Mouse (Mus musculus) mouse embryonic stem cell (cell line): ENCODE results near the gene Tnfrsf26.
"Not testable (repeated sequence)": the region's sequence is repeated elsewhere in the genome, so short reads cannot be mapped to it uniquely, and the experiment has no call there.

Experiments used
- in situ Hi-C, 2 experiments: fragments of 300-500 bp; cut with MboI; formaldehyde crosslinking; loops; 1 replicate in 1 of 2; 3 replicates in 1 of 2; pipeline ENCODE4 v1.14.3; 2019 to 2020; ENCODE audit warnings: low sequenced_read_pairs in 2 of 2, low pct_unique_long_range_greater_than_20kb in 1 of 2, mixed read lengths in 1 of 2; ENCODE audit not compliant: unreplicated experiment in 1 of 2

The Tnfrsf26 gene

DNA sequence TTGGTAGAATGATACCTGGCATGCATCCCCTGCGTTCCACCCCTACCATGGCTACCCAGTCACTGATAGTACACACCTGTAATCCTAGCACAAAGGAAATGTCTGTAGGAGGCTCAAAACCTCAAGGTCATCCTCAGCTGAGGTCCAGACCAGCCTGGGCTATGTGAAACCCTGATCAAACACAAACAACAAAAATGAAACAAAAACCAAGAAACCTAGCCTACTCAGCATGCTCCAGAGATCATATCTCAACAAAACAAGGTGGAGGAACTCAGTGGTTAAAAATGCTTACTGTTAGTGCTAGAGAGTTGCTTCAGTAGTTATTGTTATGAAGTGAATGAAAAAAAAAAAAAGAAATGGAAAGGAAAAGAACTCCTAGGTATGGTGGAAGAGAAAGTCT, at the start of gene Tnfrsf26:
Tnfrsf26 (minus strand) TSS at position 183 of the 400 bp plus-strand sequence.
- in situ Hi-C loops: no loop called here

DNA sequence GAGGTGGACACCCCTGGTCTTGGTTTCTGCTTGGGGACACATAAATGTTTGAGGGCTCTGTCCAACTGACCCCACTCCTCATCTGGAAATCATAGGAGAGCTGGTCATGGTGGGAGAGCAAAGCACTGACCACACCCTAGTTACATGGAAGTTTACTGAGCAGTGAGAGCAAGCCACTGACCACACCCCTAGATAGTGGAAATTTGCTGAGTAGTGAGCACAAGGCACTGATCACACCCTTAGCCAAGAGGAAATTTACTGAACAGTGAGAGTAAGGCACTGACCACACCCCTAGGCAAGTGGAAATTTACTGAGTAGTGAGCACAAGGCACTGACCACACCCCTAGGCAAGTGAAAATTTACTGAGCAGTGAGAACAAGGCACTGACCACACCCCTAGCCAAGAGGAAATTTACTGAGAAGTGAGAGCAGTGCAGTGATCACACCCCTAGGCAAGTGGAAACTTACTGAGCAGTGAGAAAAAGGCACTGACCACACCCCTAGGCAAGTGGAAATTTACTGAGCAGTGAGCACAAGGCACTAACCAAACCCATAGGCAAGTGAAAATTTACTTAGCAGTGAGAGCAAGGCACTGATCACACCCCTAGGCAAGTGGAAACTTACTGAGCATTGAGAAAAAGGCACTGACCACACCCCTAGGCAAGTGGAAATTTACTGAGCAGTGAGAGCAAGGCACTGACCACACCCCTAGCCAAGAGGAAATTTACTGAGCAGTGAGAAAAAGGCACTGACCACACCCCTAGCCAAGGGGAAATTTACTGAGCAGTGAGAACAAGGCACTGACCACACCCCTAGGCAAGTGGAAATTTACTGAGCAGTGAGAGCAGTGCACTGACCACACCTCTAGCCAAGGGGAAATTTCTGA, 38.1 kb upstream of the Tnfrsf26 start:
- in situ Hi-C loops: no loop called here

DNA sequence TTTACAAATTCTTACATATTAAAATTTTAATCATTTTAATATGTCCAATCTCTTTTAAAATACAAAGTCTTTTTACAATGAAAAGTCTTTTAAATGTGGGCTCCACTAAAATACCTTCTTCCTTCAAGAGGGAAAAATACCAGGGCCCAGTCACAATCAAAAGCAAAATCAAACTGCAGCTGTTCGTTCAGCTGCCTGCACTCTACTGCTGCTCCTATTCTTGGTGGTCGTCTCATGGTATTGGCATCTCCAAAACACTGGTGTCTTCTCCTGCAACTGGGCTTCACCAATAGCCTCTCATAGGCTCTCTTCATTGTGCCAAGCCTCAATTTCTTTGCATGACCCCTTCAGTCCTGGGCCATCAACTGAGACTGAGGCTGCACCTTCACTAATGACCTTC, 34.9 kb upstream of the Tnfrsf26 start:
- in situ Hi-C loops: no loop called here

DNA sequence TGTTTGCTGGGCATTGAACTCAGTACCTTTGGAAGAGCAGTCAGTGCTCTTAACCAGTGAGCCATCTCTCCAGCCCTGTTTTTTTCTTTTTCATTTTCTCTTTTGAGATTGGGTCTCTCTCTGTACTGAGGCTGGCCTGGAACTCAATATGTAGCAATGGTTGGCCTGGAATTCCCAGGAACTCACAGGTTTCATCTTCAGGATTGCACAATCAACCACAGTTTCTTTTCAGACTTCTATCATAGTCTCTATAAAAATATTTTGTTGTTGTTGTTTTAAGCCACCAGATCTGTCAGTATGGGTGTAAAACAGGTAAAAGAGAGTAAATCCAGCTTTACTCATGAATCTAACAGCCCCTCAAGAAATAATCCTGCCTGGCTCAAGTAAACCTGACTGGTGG, 32.3 kb upstream of the Tnfrsf26 start:
- in situ Hi-C loops: no loop called here

DNA sequence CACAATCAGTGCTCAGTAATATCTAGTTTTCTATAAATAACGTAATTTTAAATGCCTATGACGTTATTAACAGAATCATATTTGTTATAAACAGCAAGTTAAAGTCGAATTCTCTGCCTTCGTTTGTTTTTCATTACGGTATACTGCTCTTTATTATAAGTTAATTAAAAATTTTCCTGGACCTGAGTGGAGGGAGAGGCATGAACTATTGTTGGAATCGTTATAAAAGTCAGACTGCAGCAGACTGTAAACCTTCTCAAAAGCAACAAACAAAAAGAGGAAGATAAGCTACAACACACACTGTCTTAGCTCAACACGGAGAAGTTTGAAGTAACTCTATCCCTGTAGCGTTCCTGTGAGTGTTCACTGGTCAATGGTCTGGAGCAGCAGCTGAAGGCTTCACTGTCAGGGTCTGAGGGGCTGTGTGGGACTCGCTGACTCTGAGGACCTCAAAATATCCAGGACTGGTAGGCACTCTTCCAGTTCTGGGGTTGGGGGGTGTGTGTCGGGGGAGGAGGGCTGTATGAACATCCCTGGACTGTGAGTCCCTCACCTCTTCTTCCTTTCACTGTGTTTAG, 21.3 kb upstream of the Tnfrsf26 start:
- in situ Hi-C loops: not testable (repeated sequence)

DNA sequence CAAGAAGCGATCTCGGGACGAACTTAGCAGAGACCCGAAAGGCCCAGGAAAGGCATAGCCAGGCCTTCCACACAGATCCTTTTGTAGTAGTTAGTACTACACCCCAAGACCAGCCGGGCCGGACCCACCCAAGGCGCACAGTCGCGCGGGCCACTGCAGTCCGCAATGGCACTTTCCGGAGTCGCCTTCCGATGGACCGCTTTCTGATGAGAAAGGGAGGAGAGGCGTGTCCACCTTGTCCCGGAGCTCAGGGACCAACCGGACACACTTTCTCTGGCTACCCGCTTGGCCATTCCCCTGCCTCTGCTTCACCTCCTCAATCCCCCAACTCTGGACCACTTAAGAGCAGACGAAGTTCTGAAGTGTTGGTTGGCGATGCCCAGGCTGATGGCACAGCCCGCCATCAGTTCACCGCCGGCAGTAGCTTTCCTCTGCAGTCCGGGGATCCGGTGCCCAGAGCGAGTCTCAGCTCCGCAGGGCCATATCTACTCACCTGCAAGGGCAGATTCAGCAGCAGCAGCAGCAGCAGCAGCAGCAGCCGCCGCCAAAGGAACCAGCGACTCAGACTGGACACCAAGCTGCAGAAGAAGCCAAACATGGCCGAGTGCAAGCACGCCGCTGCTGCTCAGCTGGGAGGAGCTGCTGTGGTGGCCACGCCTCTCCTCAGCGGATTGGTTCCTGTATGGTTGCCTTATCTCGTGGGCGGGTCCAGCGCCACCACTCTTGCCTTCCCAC, 20.7 kb upstream of the Tnfrsf26 start, which contains the start of gene Tnfrsf22:
Tnfrsf22 (minus strand) TSS at position 628 of the 735 bp plus-strand sequence.
- in situ Hi-C loops: no loop called here

DNA sequence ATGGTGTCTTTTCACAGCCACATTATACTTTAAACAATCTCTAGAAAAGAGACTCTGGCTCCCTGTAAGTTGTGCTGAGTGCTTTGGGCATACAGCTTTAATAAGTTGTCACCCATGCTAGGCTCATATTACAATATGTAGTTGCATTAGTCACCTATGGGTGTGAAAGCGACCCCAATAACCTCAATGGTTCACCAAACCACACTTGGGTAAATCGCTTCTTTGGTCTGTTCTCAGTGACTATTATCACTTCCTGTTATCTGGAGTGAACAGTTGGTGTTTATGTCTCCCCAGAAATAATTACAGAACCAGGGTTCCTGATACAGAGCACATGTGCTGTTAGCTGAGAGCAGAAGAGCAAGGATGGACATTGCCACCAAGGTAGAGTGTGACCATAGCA, 15.4 kb upstream of the Tnfrsf26 start:
- in situ Hi-C loops: not testable (repeated sequence)

DNA sequence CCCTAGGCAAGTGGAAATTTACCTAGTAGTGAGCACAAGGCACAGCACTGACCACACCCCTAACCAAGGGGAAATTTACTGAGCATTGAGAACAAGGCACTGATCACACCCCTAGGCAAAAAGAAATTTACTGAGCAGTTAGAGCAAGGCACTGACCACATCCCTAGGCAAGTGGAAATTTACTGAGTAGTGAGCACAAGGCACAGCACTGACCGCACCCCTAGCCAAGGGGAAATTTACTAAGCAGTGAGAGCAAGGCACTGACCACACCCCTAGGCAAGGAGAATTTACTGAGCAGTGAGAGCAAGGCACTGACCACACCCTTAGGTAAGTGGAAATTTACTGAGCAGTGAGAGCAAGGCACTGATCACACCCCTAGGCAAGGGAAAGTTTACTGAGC, 8.2 kb upstream of the Tnfrsf26 start:
- in situ Hi-C loops: no loop called here

DNA sequence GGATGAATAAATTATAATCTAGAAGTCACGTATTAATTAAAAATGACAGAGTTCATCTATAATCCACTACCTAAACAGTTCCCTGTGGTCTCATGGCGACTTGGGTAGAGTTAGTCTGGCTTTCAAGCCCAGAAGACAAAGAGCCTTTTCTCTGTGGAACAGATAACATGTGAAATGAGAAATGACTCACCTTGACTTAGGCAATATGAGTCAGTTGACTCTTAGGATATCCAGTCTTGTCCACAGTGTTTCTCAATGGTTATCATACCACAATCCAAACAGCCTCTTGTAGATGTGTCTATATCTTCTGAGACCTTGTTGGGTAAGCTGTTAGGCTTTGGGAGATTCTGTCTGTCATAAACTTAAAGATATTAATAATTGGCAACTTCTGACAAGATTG, 3.0 kb upstream of the Tnfrsf26 start:
- in situ Hi-C loops: no loop called here

DNA sequence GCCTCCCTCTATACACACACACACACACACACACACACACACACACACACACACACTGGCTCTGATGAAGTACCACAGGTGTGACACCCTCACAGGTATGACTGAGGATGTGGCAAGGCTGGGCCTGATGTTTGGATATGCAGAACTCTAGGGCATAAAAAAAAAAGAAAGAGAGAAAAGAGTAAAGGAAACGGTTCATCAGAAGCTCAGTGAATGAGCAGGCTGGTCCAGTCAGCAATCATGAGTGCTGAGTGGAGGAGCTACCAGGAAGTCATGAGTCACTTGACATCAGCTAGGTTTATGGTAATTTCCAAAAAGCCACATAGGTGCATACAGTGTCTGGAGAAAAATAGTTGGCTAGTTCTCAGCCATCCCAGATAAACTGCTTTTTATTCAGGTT, 979 bp upstream of the Tnfrsf26 start:
- in situ Hi-C loops: no loop called here

DNA sequence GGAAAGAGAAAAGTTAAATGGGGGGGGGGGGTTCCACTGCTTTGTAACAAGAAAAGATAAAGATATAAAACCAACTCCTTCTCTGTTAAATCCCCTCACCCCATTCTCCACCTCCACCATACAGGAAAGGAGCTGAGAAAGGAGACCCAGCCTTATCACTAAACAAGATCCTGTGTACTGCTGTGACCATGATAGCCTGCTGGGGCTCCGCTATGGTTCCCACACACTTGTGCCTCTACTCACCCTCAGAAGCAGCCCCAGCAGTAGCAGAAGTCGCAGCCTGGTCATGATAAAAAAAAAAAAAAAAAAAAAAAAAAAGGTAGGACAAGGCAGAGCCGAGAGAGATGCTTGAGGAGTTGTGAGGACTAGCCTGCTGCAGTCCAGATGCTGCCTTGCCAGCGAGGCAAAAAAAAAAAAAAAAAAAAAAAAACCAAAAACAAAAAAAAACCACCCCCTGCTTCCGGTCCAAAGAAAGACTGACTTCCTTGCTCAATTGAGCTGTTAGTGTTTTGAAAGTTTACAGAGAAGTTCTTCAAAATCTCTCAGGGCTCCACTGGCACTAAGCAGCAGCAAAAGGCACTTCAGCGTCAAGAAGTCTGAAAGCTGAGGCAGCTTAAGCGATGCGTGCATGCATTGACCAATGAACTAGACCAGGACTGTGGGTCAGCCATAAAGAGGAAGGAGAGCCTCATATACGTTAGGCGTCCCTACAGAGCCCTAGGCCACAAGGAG, 801 bp downstream of the Tnfrsf26 start:
- in situ Hi-C loops: no loop called here

DNA sequence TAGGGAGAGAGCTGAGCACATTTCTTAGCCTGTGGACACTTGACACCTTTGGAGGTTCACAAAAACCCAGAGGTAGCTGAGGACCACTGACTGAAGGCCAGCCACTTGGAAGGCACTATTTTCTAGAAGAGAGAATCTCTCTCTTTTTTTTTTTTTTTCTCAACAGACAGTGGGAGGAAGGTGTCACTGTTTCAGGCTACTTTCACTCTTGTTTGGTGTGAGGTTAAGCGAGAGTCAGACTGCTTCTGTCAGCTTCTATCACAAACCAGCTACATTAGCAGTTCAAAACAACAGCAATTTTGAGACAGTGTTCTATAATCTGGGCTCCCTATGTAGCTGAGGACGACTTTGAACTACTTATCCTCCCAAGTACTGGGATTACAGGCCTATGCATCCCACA, 2.3 kb downstream of the Tnfrsf26 start:
- in situ Hi-C loops: no loop called here

DNA sequence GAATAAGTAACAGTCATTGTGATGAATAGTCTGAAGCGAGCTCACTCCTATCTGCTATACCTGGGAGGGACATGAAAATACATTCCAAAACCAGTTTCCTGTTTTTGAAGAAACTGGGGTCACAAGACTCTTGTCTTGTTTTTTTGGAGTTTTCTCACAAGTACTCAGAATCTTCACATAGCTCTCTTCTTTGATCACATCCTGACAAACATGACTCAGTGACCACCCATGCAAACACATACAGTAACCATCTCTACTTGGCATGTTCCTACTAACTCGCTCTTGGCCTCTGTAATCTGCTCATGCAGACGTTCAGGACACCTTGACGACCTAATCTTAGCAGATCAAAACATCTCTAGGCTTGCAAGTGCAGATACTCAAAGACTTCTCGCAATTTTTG, 3.4 kb downstream of the Tnfrsf26 start:
- in situ Hi-C loops: no loop called here

DNA sequence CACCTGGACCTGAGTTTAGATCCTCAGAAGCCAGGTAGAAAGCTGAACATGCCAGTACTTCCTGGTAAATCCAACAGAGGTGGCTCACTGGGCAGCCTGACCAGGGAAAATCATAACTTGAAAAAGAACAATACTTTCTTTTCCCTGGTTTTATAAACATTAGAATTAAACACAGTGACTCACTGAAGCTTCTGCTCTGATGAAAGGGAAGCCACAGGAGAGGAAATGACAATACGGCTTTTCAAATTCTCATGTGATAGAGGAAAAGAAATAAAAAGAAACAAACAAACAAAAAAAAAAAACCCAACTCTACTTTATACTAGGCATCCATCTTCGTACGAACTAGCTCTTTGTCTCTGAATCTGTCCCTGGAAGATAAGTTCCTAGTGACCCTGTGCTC, 4.0 kb downstream of the Tnfrsf26 start:
- in situ Hi-C loops: no loop called here

DNA sequence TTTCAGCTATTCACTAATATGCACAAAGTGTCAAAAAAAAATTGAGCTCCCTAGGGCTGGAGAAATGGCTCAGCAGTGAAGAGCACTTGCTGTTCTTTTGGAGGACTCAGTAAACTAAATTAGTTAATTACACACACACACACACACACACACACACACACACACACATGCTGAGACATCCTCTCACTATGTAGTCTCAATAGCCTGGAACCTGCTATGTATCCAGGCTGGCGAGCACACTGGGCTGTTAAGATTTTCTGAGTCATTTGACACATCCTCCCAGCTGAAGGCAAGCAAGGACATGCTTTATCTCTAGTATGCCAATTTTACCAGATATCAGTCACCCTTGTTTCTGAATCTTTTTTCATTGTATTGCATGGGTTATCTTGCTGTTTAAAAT, 7.6 kb downstream of the Tnfrsf26 start:
- in situ Hi-C loops: no loop called here

DNA sequence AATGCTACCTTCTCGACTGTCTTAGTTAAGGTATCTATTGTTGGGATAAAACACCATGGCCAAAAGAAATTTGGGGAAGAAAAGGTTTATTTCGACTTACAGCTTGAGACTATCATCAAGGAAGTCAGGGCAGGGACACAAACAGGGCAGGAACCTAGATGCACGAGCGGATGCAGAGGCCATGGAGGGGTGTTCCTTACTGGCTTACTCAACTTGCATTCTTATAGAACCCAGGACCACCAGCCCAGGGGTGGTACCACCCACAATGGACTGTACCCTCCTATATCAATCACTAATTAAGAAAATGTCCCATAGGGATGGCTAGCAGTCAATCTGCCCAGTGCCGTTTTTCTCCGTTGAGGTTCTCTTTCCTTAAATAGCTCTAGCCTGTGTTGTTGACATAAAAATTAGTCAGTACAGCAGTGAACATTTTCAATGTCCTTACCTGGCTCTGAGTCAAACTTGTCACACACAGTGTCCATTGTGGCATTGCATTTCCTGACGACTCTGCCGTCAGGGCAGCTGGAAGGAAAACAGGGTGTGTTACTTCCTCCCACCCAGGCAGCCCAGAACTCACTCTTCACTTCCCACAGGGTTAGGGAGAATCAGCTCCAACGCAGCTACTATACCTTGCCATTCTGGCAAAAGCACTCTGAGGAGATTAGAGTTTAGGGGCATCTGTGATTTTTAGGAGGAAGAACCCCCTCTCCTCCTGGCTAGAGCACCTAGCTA, 14.0 kb downstream of the Tnfrsf26 start:
- in situ Hi-C loops: loop anchor here in 1 of 2 experiments (5.0 to 10.0 kb wide), 2 partner anchors 83 to 150 kb away; partner anchors contain the start of gene Mrgprg

DNA sequence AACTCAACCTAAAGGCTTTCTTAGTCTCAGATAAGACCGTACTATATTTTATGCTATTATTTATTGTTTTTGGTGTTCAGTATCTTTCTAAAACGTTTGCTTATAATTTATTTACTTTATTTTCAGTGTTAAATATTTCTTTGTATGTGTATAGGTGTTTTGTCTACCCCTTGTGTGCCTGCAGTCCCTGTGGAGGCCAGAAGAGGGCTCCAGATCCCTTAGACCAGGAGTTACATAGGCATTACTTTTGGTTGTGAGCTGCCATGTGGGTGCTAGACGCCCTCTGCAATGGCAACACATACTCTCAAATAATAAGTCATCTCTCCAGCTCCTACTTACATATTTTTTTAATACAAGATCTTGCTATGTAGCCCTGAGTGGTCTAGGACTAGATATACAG, 16.3 kb downstream of the Tnfrsf26 start:
- in situ Hi-C loops: loop anchor here in 1 of 2 experiments (5.0 to 10.0 kb wide), 2 partner anchors 85 to 153 kb away; partner anchors contain the start of gene Mrgprg

DNA sequence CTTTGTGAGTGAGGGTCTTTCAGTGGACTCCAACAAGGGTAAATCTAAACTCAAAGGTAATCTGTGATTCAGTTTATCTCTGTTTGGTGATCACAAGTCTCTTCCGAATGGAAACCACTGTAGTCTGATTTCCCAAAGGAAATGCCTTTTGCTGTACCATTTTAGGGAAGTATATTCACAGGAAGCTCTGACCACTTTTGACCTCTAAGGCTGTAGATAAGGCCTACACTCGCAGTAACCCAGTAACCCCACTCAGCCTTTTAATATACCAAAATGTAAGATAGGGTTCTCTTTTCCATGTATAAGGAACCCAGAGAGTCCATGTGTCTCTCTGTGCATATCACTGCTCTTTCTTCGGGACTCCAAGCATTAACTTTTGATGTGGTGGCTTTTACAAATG, 23.2 kb downstream of the Tnfrsf26 start:
- in situ Hi-C loops: loop anchor here in 1 of 2 experiments (5.0 kb wide), 1 partner anchor 92 kb away; no protein-coding TSS in a partner anchor
